ENCODE assay signal across 8 mouse cellular contexts in genomic region chr9:45953511-45954293, GRCm38 (mm10). TPM values are rescaled to one million over a fixed set of nuclear protein-coding genes. Genes with fewer than 3 reads are reported as not detected.
DNase-seq lines count a peak whose midpoint lies in the region; ATAC-seq and TF ChIP-seq lines count a peak whose summit lies in the region.

No protein-coding gene starts in this region.

- peak overlapping the region; percentile 95 for H3K9ac ChIP-seq in hindbrain, postnatal 0 days (replicated peaks; ENCODE audit: low read length)

- DNase-seq in adrenal gland, adult (ENCODE audit: inconsistent age in 2 of 2, low spot score in 1 of 2) = peak; percentile 53 to 84
- DNase-seq in adrenal gland, adult 18-20 months (ENCODE audit: low spot score in 2 of 2) = no peak
- peak; percentile 55 for DNase-seq in urinary bladder, postnatal 14 days (ENCODE audit: low spot score)
- no peak for DNase-seq in urinary bladder, postnatal 25 days (ENCODE audit: low spot score)
- DNase-seq in hindbrain, postnatal 0 days (ENCODE audit: low spot score) = no peak
- no peak for DNase-seq in midbrain, embryonic 10.5 days (ENCODE audit: low spot score)
- DNase-seq in right cerebral cortex, adult 2 months (ENCODE audit: low spot score in 2 of 2) = no peak
- no peak for DNase-seq in spleen, postnatal 10 days (ENCODE audit: low spot score in 2 of 2)

- H3K36me3 ChIP-seq in hindbrain, postnatal 0 days (ENCODE audit: insufficient read depth, low read length) = peaks cover 25% of the 10 kb centered on the region; the same call in 1 of the 2 replicates
- H3K36me3 ChIP-seq in midbrain, embryonic 10.5 days = peaks cover 38% of the 10 kb centered on the region

- H3K27ac ChIP-seq in hindbrain, postnatal 0 days = peak overlapping the region; percentile 95
- H3K27ac ChIP-seq in midbrain, embryonic 10.5 days (replicated peaks) = 0 out of 2 replicates have a peak overlapping the region, but pooled peaks have one; percentile 46

- H3K9me3 ChIP-seq in hindbrain, postnatal 0 days (ENCODE audit: low read length) = no peaks in the 10 kb centered on the region
- H3K9me3 ChIP-seq in midbrain, embryonic 10.5 days (replicated peaks) = no peaks in the 10 kb centered on the region

- peak overlapping the region; percentile 91 for H3K4me3 ChIP-seq in hindbrain, postnatal 0 days (ENCODE audit: low read length)
- H3K4me3 ChIP-seq in midbrain, embryonic 10.5 days = peak overlapping the region; percentile 92

- no peak for TF ChIP-seq CTCF in hindbrain, postnatal 0 days (IDR thresholded peaks at IDR 0.05; ENCODE audit: low read depth)

- peak overlapping the region; percentile 89 for H3K4me2 ChIP-seq in hindbrain, postnatal 0 days (ENCODE audit: low read depth, low read length)

- no peaks in the 10 kb centered on the region for H3K27me3 ChIP-seq in hindbrain, postnatal 0 days (ENCODE audit: insufficient read depth, low read length)
- H3K27me3 ChIP-seq in midbrain, embryonic 10.5 days (ENCODE audit: low read depth, poor library complexity, severe bottlenecking) = no peaks in the 10 kb centered on the region

- ATAC-seq in hindbrain, postnatal 0 days = no peak

- H3K4me1 ChIP-seq in hindbrain, postnatal 0 days (ENCODE audit: insufficient read depth, low read length) = peaks cover 8% of the 10 kb centered on the region; the same call in 1 of the 2 replicates
- H3K4me1 ChIP-seq in midbrain, embryonic 10.5 days = peaks cover 30% of the 10 kb centered on the region

- WGBS in hindbrain, postnatal 0 days = 55% methylated on average over 13 of the region's 13 CpGs
- 70% methylated on average over 13 of the region's 13 CpGs for WGBS in midbrain, embryonic 10.5 days

RNA-seq across cellular contexts. Expression of gene Sidt2, which starts 1.4 kb away (rescaled TPM):
- 100 to 1,000 TPM; 119 to 265 TPM for total RNA-seq in adrenal gland, adult 18-20 months (2021)
- 124 and 126 TPM in 2 replicates for total RNA-seq in hindbrain, postnatal 0 days (2014; rRNA removed)
- polyA plus RNA-seq in hindbrain, postnatal 0 days (2015; fragmentation: Nextera tagmentation; extraction: Ambion mirVana) = 48.3 and 51.6 TPM in 2 replicates
- 23.7 and 27.3 TPM in 2 replicates for polyA plus RNA-seq in midbrain, embryonic 10.5 days (2016; fragmentation: Nextera tagmentation; extraction: Ambion mirVana)

RNA-seq across cellular contexts. Expression of gene Tagln, which starts 17.8 kb away (rescaled TPM):
- total RNA-seq in adrenal gland, adult 18-20 months (2021) = 100 to 1,000 TPM in 1 of 2 experiments, 10 to 100 TPM in 1; 92.8 to 152 TPM
- 4.4 and 5.2 TPM in 2 replicates for total RNA-seq in hindbrain, postnatal 0 days (2014; rRNA removed)
- polyA plus RNA-seq in hindbrain, postnatal 0 days (2015; fragmentation: Nextera tagmentation; extraction: Ambion mirVana) = 3.5 and 4.0 TPM in 2 replicates
- 25.5 and 28.8 TPM in 2 replicates for polyA plus RNA-seq in midbrain, embryonic 10.5 days (2016; fragmentation: Nextera tagmentation; extraction: Ambion mirVana)

RNA-seq across cellular contexts. Expression of gene Rnf214, which starts 47.0 kb away (rescaled TPM):
- total RNA-seq in adrenal gland, adult 18-20 months (2021) = 10 to 100 TPM; 35.6 to 39.4 TPM
- total RNA-seq in hindbrain, postnatal 0 days (2014; rRNA removed) = 51.9 and 55.4 TPM in 2 replicates
- polyA plus RNA-seq in hindbrain, postnatal 0 days (2015; fragmentation: Nextera tagmentation; extraction: Ambion mirVana) = 70.3 and 77.7 TPM in 2 replicates
- polyA plus RNA-seq in midbrain, embryonic 10.5 days (2016; fragmentation: Nextera tagmentation; extraction: Ambion mirVana) = 70.2 and 81.9 TPM in 2 replicates

RNA-seq across cellular contexts. Expression of gene Pcsk7, which starts 47.4 kb away (rescaled TPM):
- total RNA-seq in adrenal gland, adult 18-20 months (2021) = 10 to 100 TPM; 26.2 to 27.0 TPM
- total RNA-seq in hindbrain, postnatal 0 days (2014; rRNA removed) = 23.5 and 33.9 TPM in 2 replicates
- polyA plus RNA-seq in hindbrain, postnatal 0 days (2015; fragmentation: Nextera tagmentation; extraction: Ambion mirVana) = 18.1 and 22.1 TPM in 2 replicates
- 18.7 and 23.4 TPM in 2 replicates for polyA plus RNA-seq in midbrain, embryonic 10.5 days (2016; fragmentation: Nextera tagmentation; extraction: Ambion mirVana)

RNA-seq across cellular contexts. Expression of gene Pafah1b2, which starts 58.8 kb away (rescaled TPM):
- 100 to 1,000 TPM; 149 to 164 TPM for total RNA-seq in adrenal gland, adult 18-20 months (2021)
- total RNA-seq in hindbrain, postnatal 0 days (2014; rRNA removed) = 137 and 186 TPM in 2 replicates
- 222 and 243 TPM in 2 replicates for polyA plus RNA-seq in hindbrain, postnatal 0 days (2015; fragmentation: Nextera tagmentation; extraction: Ambion mirVana)
- 276 and 298 TPM in 2 replicates for polyA plus RNA-seq in midbrain, embryonic 10.5 days (2016; fragmentation: Nextera tagmentation; extraction: Ambion mirVana)

Comparison
In these comparisons a context has a peak if more than half of its experiments do, and no peak if none do; other contexts are left out.
1. DNase-seq: peak in adrenal gland, adult (2 of 2) and urinary bladder, postnatal 14 days (single experiment); none in adrenal gland, adult 18-20 months (0 of 2), urinary bladder, postnatal 25 days (single experiment), hindbrain, postnatal 0 days (single experiment), midbrain, embryonic 10.5 days (single experiment), right cerebral cortex, adult 2 months (0 of 2) and spleen, postnatal 10 days (0 of 2).
2. RNA of gene Tagln, which starts 17.8 kb away (total RNA-seq): 92.8 to 152 TPM in adrenal gland, adult 18-20 months; 4.4 to 5.2 TPM in hindbrain, postnatal 0 days; every median in the first group is over 10 times any median in the second.